10 mouse cellular contexts compared by ENCODE assay signal in genomic region chr13:48668976-48669534, GRCm38 (mm10). TPM values are rescaled to one million over a fixed set of nuclear protein-coding genes. Genes with fewer than 3 reads are reported as not detected.
DNase-seq lines count a peak whose midpoint lies in the region; ATAC-seq and TF ChIP-seq lines count a peak whose summit lies in the region.
"Had no signal": no experiment of that assay in that cellular context is flagged by ENCODE, and none has a peak within 500 bp of the region (broad histone marks: within the 10 kb centered on the region; RNA-seq: fewer than 3 reads in every experiment).

No protein-coding gene starts in this region.

- peak overlapping the region; percentile 13 for H3K4me3 ChIP-seq in kidney, postnatal 0 days (replicated peaks; ENCODE audit: low read depth, low read length)
- H3K4me3 ChIP-seq in embryonic facial prominence, embryonic 12.5 days: peak overlapping the region; percentile 31
- no peak overlapping the region for H3K4me3 ChIP-seq in intestine, embryonic 14.5 days (ENCODE audit: low read depth, low read length)
- 0 out of 2 replicates have a peak overlapping the region, but pooled peaks have one; percentile 7 for H3K4me3 ChIP-seq in neural tube, embryonic 12.5 days
- no peak overlapping the region for H3K4me3 ChIP-seq in thymus, adult 2 months (ENCODE audit: control insufficient read depth, insufficient read depth, low read length)

- intact Hi-C loops in left cerebral cortex, postnatal 10 days (cut with DNase I): loop anchor here (5.0 kb wide), 1 partner anchor 203 kb away; the partner anchor contains the start of gene Phf2

- TF ChIP-seq CTCF in kidney, postnatal 0 days (IDR thresholded peaks at IDR 0.05; ENCODE audit: low read depth): no peak
- TF ChIP-seq CTCF in thymus, adult 2 months (IDR thresholded peaks at IDR 0.05; ENCODE audit: borderline replicate concordance, control insufficient read depth, extremely low read depth, insufficient read depth, low read length, poor library complexity): no peak

- no peak overlapping the region for H3K27ac ChIP-seq in kidney, postnatal 0 days
- H3K27ac ChIP-seq in embryonic facial prominence, embryonic 12.5 days: peak overlapping the region; percentile 82
- H3K27ac ChIP-seq in intestine, embryonic 14.5 days (ENCODE audit: low read depth): no peak overlapping the region
- H3K27ac ChIP-seq in neural tube, embryonic 12.5 days: no peak overlapping the region
- no peak overlapping the region for H3K27ac ChIP-seq in thymus, adult 2 months (ENCODE audit: control insufficient read depth, insufficient read depth, low read length)

- no peak for ATAC-seq in kidney, postnatal 0 days (replicated peaks; ENCODE audit: low FRiP score, low read depth)
- ATAC-seq in embryonic facial prominence, embryonic 12.5 days (ENCODE audit: insufficient number of reproducible peaks, insufficient read depth, low FRiP score, low TSS enrichment): 0 out of 2 replicates have a peak, but pooled peaks have one; percentile 62
- ATAC-seq in intestine, embryonic 14.5 days (replicated peaks; ENCODE audit: low FRiP score, low TSS enrichment, low read depth): no peak
- no peak for ATAC-seq in neural tube, embryonic 12.5 days (ENCODE audit: low FRiP score, low read depth)
- ATAC-seq: Patski had no signal

- H3K4me1 ChIP-seq in kidney, postnatal 0 days (replicated peaks; ENCODE audit: insufficient read depth, low read length): peaks cover 8% of the 10 kb centered on the region; the same call in 1 of the 2 replicates
- H3K4me1 ChIP-seq in embryonic facial prominence, embryonic 12.5 days: peaks cover 34% of the 10 kb centered on the region
- peaks cover 6% of the 10 kb centered on the region; the same call in 1 of the 2 replicates for H3K4me1 ChIP-seq in intestine, embryonic 14.5 days (replicated peaks; ENCODE audit: control insufficient read depth, insufficient read depth, low read length)
- H3K4me1 ChIP-seq in neural tube, embryonic 12.5 days: peaks cover 17% of the 10 kb centered on the region
- H3K4me1 ChIP-seq in thymus, adult 2 months (replicated peaks; ENCODE audit: control insufficient read depth, insufficient read depth, low read length): peaks cover 10% of the 10 kb centered on the region

- no peak overlapping the region for H3K9ac ChIP-seq in kidney, postnatal 0 days (ENCODE audit: low read depth, low read length)
- H3K9ac ChIP-seq in embryonic facial prominence, embryonic 12.5 days: peak overlapping the region; percentile 50
- no peak overlapping the region for H3K9ac ChIP-seq in intestine, embryonic 14.5 days (ENCODE audit: low read length)
- peak overlapping the region; percentile 17; the same call in 1 of the 2 replicates for H3K9ac ChIP-seq in neural tube, embryonic 12.5 days

- H3K36me3 ChIP-seq in kidney, postnatal 0 days (ENCODE audit: insufficient read depth, low read length): no peaks in the 10 kb centered on the region
- H3K36me3 ChIP-seq in embryonic facial prominence, embryonic 12.5 days: 0 out of 2 replicates have a peak, but pooled peaks cover 2% of the 10 kb centered on the region
- H3K36me3 ChIP-seq in intestine, embryonic 14.5 days (ENCODE audit: control insufficient read depth, insufficient read depth, low read length): no peaks in the 10 kb centered on the region
- no peaks in the 10 kb centered on the region for H3K36me3 ChIP-seq in neural tube, embryonic 12.5 days
- H3K36me3 ChIP-seq in thymus, adult 2 months (ENCODE audit: control insufficient read depth, insufficient read depth, low read length): no peaks in the 10 kb centered on the region

- TF ChIP-seq POLR2A in thymus, adult 2 months (IDR thresholded peaks at IDR 0.05; ENCODE audit: control insufficient read depth, extremely low read depth, insufficient read depth, low read length, poor library complexity): no peak

- DNase-seq in kidney, postnatal 0 days (ENCODE audit: low spot score): no peak
- DNase-seq in kidney, adult 11 months: no peak
- DNase-seq in intestine, embryonic 14.5 days (ENCODE audit: low spot score): peak; percentile 75
- no peak for DNase-seq in thymus, adult 2 months
- DNase-seq in ovary, postnatal 36 days (ENCODE audit: low spot score): no peak
- no peak for DNase-seq in left cerebral cortex, postnatal 10 days (ENCODE audit: extremely low spot score in 1 of 2, low spot score in 2 of 2)

- peak overlapping the region; percentile 30 for H3K4me2 ChIP-seq in kidney, postnatal 0 days (ENCODE audit: low read length)
- H3K4me2 ChIP-seq in embryonic facial prominence, embryonic 12.5 days (replicated peaks): peak overlapping the region; percentile 78
- peak overlapping the region; percentile 33 for H3K4me2 ChIP-seq in intestine, embryonic 14.5 days (ENCODE audit: low read length)
- peak overlapping the region; percentile 42 for H3K4me2 ChIP-seq in neural tube, embryonic 12.5 days (replicated peaks)

- H3K27me3 ChIP-seq in kidney, postnatal 0 days (ENCODE audit: insufficient read depth, low read length): peaks cover 81% of the 10 kb centered on the region
- peaks cover 84% of the 10 kb centered on the region for H3K27me3 ChIP-seq in embryonic facial prominence, embryonic 12.5 days
- peaks cover 96% of the 10 kb centered on the region for H3K27me3 ChIP-seq in intestine, embryonic 14.5 days (replicated peaks; ENCODE audit: control insufficient read depth, insufficient read depth, low read length)
- peaks cover 99% of the 10 kb centered on the region for H3K27me3 ChIP-seq in neural tube, embryonic 12.5 days (replicated peaks)
- H3K27me3 ChIP-seq in thymus, adult 2 months (ENCODE audit: control insufficient read depth, insufficient read depth, low read length): peaks cover 45% of the 10 kb centered on the region

- whole genome bisulfite sequencing in kidney, postnatal 0 days: 2% methylated on average over 34 of the region's 34 CpGs
- under 1% methylated on average over 34 of the region's 34 CpGs for WGBS in embryonic facial prominence, embryonic 12.5 days
- WGBS in intestine, embryonic 14.5 days: under 1% methylated on average over 34 of the region's 34 CpGs
- WGBS in neural tube, embryonic 12.5 days: under 1% methylated on average over 34 of the region's 34 CpGs
- WGBS in thymus, adult 2 months: 2% methylated on average over 34 of the region's 34 CpGs

- no peaks in the 10 kb centered on the region for H3K9me3 ChIP-seq in kidney, postnatal 0 days (replicated peaks; ENCODE audit: low read length)
- H3K9me3 ChIP-seq in embryonic facial prominence, embryonic 12.5 days: no peaks in the 10 kb centered on the region
- H3K9me3 ChIP-seq in intestine, embryonic 14.5 days (ENCODE audit: control insufficient read depth, low read length): no peaks in the 10 kb centered on the region
- no peaks in the 10 kb centered on the region for H3K9me3 ChIP-seq in neural tube, embryonic 12.5 days

RNA-seq across cellular contexts. Expression of gene Barx1, which starts 6.3 kb away (rescaled TPM):
- not detected in 2 replicates for polyA plus RNA-seq in kidney, postnatal 0 days (2015; fragmentation: Nextera tagmentation; extraction: Ambion mirVana)
- polyA plus RNA-seq in embryonic facial prominence, embryonic 12.5 days (2016; fragmentation: Nextera tagmentation; extraction: Ambion mirVana): 107 and 214 TPM in 2 replicates
- 0.26 and 0.30 TPM in 2 replicates for polyA plus RNA-seq in intestine, embryonic 14.5 days (2014; fragmentation: Nextera tagmentation; extraction: Ambion mirVana)
- 0.14 TPM in 1 of 2 replicates, not detected in the other for polyA plus RNA-seq in neural tube, embryonic 12.5 days (2016; fragmentation: Nextera tagmentation; extraction: Ambion mirVana)
- 0.41 and 1.1 TPM in 2 replicates for polyA plus RNA-seq in thymus, adult 2 months (2012; rRNA removed)
- total RNA-seq in left cerebral cortex, postnatal 10 days (2021): not detected
- polyA plus RNA-seq: gonadal fat pad, adult 2 months; Patski had no signal

RNA-seq across cellular contexts. Expression of gene Ptpdc1, which starts 43.6 kb away (rescaled TPM):
- 9.9 and 10.7 TPM in 2 replicates for polyA plus RNA-seq in kidney, postnatal 0 days (2015; fragmentation: Nextera tagmentation; extraction: Ambion mirVana)
- 23.5 and 25.3 TPM in 2 replicates for polyA plus RNA-seq in embryonic facial prominence, embryonic 12.5 days (2016; fragmentation: Nextera tagmentation; extraction: Ambion mirVana)
- polyA plus RNA-seq in intestine, embryonic 14.5 days (2014; fragmentation: Nextera tagmentation; extraction: Ambion mirVana): 9.9 and 10.0 TPM in 2 replicates
- polyA plus RNA-seq in neural tube, embryonic 12.5 days (2016; fragmentation: Nextera tagmentation; extraction: Ambion mirVana): 15.5 and 19.1 TPM in 2 replicates
- 1.1 and 1.3 TPM in 2 replicates for polyA plus RNA-seq in thymus, adult 2 months (2012; rRNA removed)
- total RNA-seq in left cerebral cortex, postnatal 10 days (2021): 10 to 100 TPM; 21.3 to 23.5 TPM

Comparison
In these comparisons a context has a peak if more than half of its experiments do, and no peak if none do; other contexts are left out.
1. H3K4me3 ChIP-seq: peak in kidney, postnatal 0 days (single experiment), embryonic facial prominence, embryonic 12.5 days (single experiment) and neural tube, embryonic 12.5 days (single experiment); none in intestine, embryonic 14.5 days (single experiment) and thymus, adult 2 months (single experiment).
2. H3K9ac ChIP-seq: peak in embryonic facial prominence, embryonic 12.5 days (single experiment) and neural tube, embryonic 12.5 days (single experiment); none in kidney, postnatal 0 days (single experiment) and intestine, embryonic 14.5 days (single experiment).
3. RNA of gene Barx1, which starts 6.3 kb away (polyA plus RNA-seq): 107 to 214 TPM in embryonic facial prominence, embryonic 12.5 days; 0.41 to 1.1 TPM in thymus, adult 2 months, 0.26 to 0.30 TPM in intestine, embryonic 14.5 days, 0.14 TPM in neural tube, embryonic 12.5 days and not detected in kidney, postnatal 0 days; every median in the first group is over 10 times any median in the second.
4. Peak in every context shown above with its lines, with median percentiles within 50 percentile points of each other: H3K4me2 ChIP-seq.